Mouse (Mus musculus): ENCODE results near the gene Ptprz1. TPM values are rescaled to one million over a fixed set of nuclear protein-coding genes. Genes with fewer than 3 reads are reported as not detected.
"Not testable (repeated sequence)": the region's sequence is repeated elsewhere in the genome, so short reads cannot be mapped to it uniquely, and the experiment has no call there.

The Ptprz1 gene
- polyA plus RNA-seq, 1 experiment from 2014 or later, result 74.3 TPM

- no peaks in the 10 kb centered on the region for H3K27me3 ChIP-seq (replicated peaks)
- H3K4me3 ChIP-seq, result no peak overlapping the region
- no peak for ATAC-seq (replicated peaks)
- no peaks in the 10 kb centered on the region for H3K4me1 ChIP-seq
- H3K9ac ChIP-seq, result no peak overlapping the region
- H3K27ac ChIP-seq, result no peak overlapping the region
- H3K9me3 ChIP-seq, result no peaks in the 10 kb centered on the region
- H3K4me2 ChIP-seq, result no peak overlapping the region
- H3K36me3 ChIP-seq (replicated peaks), result peaks cover 4% of the 10 kb centered on the region; the same call in 1 of the 2 replicates
- WGBS, result 92% methylated on average over 5 of the region's 5 CpGs
Observed at GRCm38 (mm10) chr6:23055734-23056133, 180.4 kb downstream of the Ptprz1 start.

GRCm38 (mm10) chr6:23076060-23076459 is 200.8 kb downstream of the Ptprz1 start:
- Histone ChIP-seq H3K4me1 (no peaks in the 10 kb centered on the region), H3K4me3 (no peak overlapping the region), H3K36me3 (replicated peaks) (no peaks in the 10 kb centered on the region), H3K27me3 (replicated peaks) (no peaks in the 10 kb centered on the region), H3K9me3 (no peaks in the 10 kb centered on the region), H3K27ac (no peak overlapping the region), H3K9ac (no peak overlapping the region), H3K4me2 (no peak overlapping the region)
- WGBS, result 38% methylated on average over 2 of the region's 2 CpGs
- ATAC-seq (replicated peaks), result no peak

- H3K27me3 ChIP-seq (replicated peaks), result no peaks in the 10 kb centered on the region
- H3K36me3 ChIP-seq (replicated peaks), result no peaks in the 10 kb centered on the region
- H3K9ac ChIP-seq, result no peak overlapping the region
- no peaks in the 10 kb centered on the region for H3K9me3 ChIP-seq
- WGBS, result 91% methylated on average over 2 of the region's 2 CpGs
- H3K4me1 ChIP-seq, result no peaks in the 10 kb centered on the region
- no peak overlapping the region for H3K27ac ChIP-seq
- ATAC-seq (replicated peaks), result no peak
- H3K4me3 ChIP-seq, result no peak overlapping the region
- no peak overlapping the region for H3K4me2 ChIP-seq
Observed at GRCm38 (mm10) chr6:23078273-23078672, 203.0 kb downstream of the Ptprz1 start.

GRCm38 (mm10) chr6:23079991-23080680 is 204.8 kb downstream of the Ptprz1 start:
- no peak overlapping the region for H3K4me3 ChIP-seq

GRCm38 (mm10) chr6:23084587-23085421 is 209.5 kb downstream of the Ptprz1 start:
- 94% methylated on average over 5 of the region's 5 CpGs for WGBS
- H3K4me3 ChIP-seq, result no peak overlapping the region

More at GRCm38 (mm10) chr6:23079991-23080680, 204.8 kb downstream of the Ptprz1 start:
- no peak for ATAC-seq (replicated peaks)
- no peaks in the 10 kb centered on the region for H3K4me1 ChIP-seq
- no peaks in the 10 kb centered on the region for H3K27me3 ChIP-seq (replicated peaks)
- no peaks in the 10 kb centered on the region for H3K36me3 ChIP-seq (replicated peaks)
- no peak overlapping the region for H3K9ac ChIP-seq
- H3K9me3 ChIP-seq, result no peaks in the 10 kb centered on the region
- no peak overlapping the region for H3K27ac ChIP-seq
- WGBS, result 64% methylated on average over 3 of the region's 3 CpGs
- H3K4me2 ChIP-seq, result no peak overlapping the region

GRCm38 (mm10) chr6:23089292-23089691 is 214.0 kb downstream of the Ptprz1 start:
- H3K9ac ChIP-seq; H3K9me3 ChIP-seq; H3K27me3 ChIP-seq (replicated peaks); H3K27ac ChIP-seq; H3K36me3 ChIP-seq (replicated peaks); H3K4me2 ChIP-seq; ATAC-seq (replicated peaks); H3K4me1 ChIP-seq; H3K4me3 ChIP-seq: not testable (repeated sequence)
- 76% methylated on average over 4 of the region's 4 CpGs for WGBS

More at GRCm38 (mm10) chr6:23084587-23085421, 209.5 kb downstream of the Ptprz1 start:
- no peaks in the 10 kb centered on the region for H3K27me3 ChIP-seq (replicated peaks)
- H3K9me3 ChIP-seq, result no peaks in the 10 kb centered on the region
- H3K36me3 ChIP-seq (replicated peaks), result no peaks in the 10 kb centered on the region
- H3K4me2 ChIP-seq, result no peak overlapping the region
- H3K27ac ChIP-seq, result no peak overlapping the region
- no peaks in the 10 kb centered on the region for H3K4me1 ChIP-seq
- no peak for ATAC-seq (replicated peaks)
- no peak overlapping the region for H3K9ac ChIP-seq

- H3K9ac ChIP-seq; ATAC-seq (replicated peaks): not testable (repeated sequence)
- WGBS, result 91% methylated on average over 11 of the region's 11 CpGs
Observed at GRCm38 (mm10) chr6:23090346-23091055, 215.2 kb downstream of the Ptprz1 start.

More at GRCm38 (mm10) chr6:23090346-23091055, 215.2 kb downstream of the Ptprz1 start:
- H3K36me3 ChIP-seq (replicated peaks); H3K4me2 ChIP-seq; H3K9me3 ChIP-seq; H3K4me1 ChIP-seq; H3K27ac ChIP-seq; H3K4me3 ChIP-seq; H3K27me3 ChIP-seq (replicated peaks): not testable (repeated sequence)
